Mouse (Mus musculus) brown adipose tissue, adult 24 weeks (tissue): ENCODE results near the gene Crip2. TPM values are rescaled to one million over a fixed set of nuclear protein-coding genes. Genes with fewer than 3 reads are reported as not detected.

Experiments
- H3K27ac ChIP-seq: fragments of 200-500 bp; replicated peaks from 2 replicates; pipeline ENCODE4 v1.5.1; 2012; ENCODE audit warnings: low read depth, mild to moderate bottlenecking, low read length
- H3K4me1 ChIP-seq: fragments of 200-500 bp; 2 replicates; pipeline ENCODE4 v1.6.1; 2012; ENCODE audit warnings: low read length, mixed read lengths; ENCODE audit not compliant: control insufficient read depth, insufficient read depth, insufficient read length
- H3K4me3 ChIP-seq: fragments of 200-500 bp; 2 replicates; pipeline ENCODE4 v1.5.1; 2012; ENCODE audit warnings: low read depth, mild to moderate bottlenecking, low read length, moderate library complexity; ENCODE audit not compliant: insufficient read depth
- polyA plus RNA-seq: library from polyadenylated mRNA; stranded (reverse); fragments of >200 nt; gene quantifications from 2 replicates; pipeline ENCODE4 v1.2.4, GENCODE M21; 2012; ENCODE audit not compliant: missing spikeins, insufficient read depth, insufficient read length

The Crip2 gene
- polyA plus RNA-seq, 1 experiment: 29.8 TPM

GRCm38 (mm10) chr12:113114141-113114540 lies 25.9 kb upstream of the Crip2 start:
- Histone ChIP-seq H3K27ac (no peak overlapping the region), H3K4me1 (no peaks in the 10 kb centered on the region), H3K4me3 (no peak overlapping the region)

GRCm38 (mm10) chr12:113114856-113115538 lies 25.0 kb upstream of the Crip2 start:
- H3K4me1 ChIP-seq: no peaks in the 10 kb centered on the region
- no peak overlapping the region for H3K4me3 ChIP-seq
- H3K27ac ChIP-seq: no peak overlapping the region

- no peaks in the 10 kb centered on the region for H3K4me1 ChIP-seq
- no peak overlapping the region for H3K27ac ChIP-seq
- no peak overlapping the region for H3K4me3 ChIP-seq
These were observed 20.3 kb upstream of the Crip2 start for GRCm38 (mm10) chr12:113119516-113120410.

- Histone ChIP-seq H3K4me1 (no peaks in the 10 kb centered on the region), H3K4me3 (no peak overlapping the region), H3K27ac (no peak overlapping the region)
These were observed 15.3 kb upstream of the Crip2 start for GRCm38 (mm10) chr12:113124726-113125125.

GRCm38 (mm10) chr12:113130732-113131131 lies 9.3 kb upstream of the Crip2 start:
- Histone ChIP-seq H3K4me1 (no peaks in the 10 kb centered on the region), H3K4me3 (no peak overlapping the region), H3K27ac (no peak overlapping the region)

GRCm38 (mm10) chr12:113131601-113132000 lies 8.4 kb upstream of the Crip2 start:
- H3K4me3 ChIP-seq: no peak overlapping the region
- H3K27ac ChIP-seq: no peak overlapping the region
- no peaks in the 10 kb centered on the region for H3K4me1 ChIP-seq

GRCm38 (mm10) chr12:113132567-113132966 lies 7.5 kb upstream of the Crip2 start:
- no peak overlapping the region for H3K27ac ChIP-seq
- no peaks in the 10 kb centered on the region for H3K4me1 ChIP-seq
- no peak overlapping the region for H3K4me3 ChIP-seq

GRCm38 (mm10) chr12:113133260-113133659 lies 6.8 kb upstream of the Crip2 start:
- Histone ChIP-seq H3K4me1 (no peaks in the 10 kb centered on the region), H3K27ac (no peak overlapping the region), H3K4me3 (no peak overlapping the region)

GRCm38 (mm10) chr12:113133861-113134403 lies 6.1 kb upstream of the Crip2 start:
- Histone ChIP-seq H3K27ac (no peak overlapping the region), H3K4me1 (no peaks in the 10 kb centered on the region), H3K4me3 (no peak overlapping the region)

GRCm38 (mm10) chr12:113134502-113134901 lies 5.5 kb upstream of the Crip2 start:
- no peak overlapping the region for H3K4me3 ChIP-seq
- no peaks in the 10 kb centered on the region for H3K4me1 ChIP-seq
- H3K27ac ChIP-seq: no peak overlapping the region

GRCm38 (mm10) chr12:113135401-113135800 lies 4.6 kb upstream of the Crip2 start:
- Histone ChIP-seq H3K4me3 (no peak overlapping the region), H3K27ac (no peak overlapping the region), H3K4me1 (no peaks in the 10 kb centered on the region)

- Histone ChIP-seq H3K4me1 (no peaks in the 10 kb centered on the region), H3K4me3 (no peak overlapping the region), H3K27ac (no peak overlapping the region)
These were observed 3.5 kb upstream of the Crip2 start for GRCm38 (mm10) chr12:113136492-113137020.

GRCm38 (mm10) chr12:113137260-113138213 lies 2.5 kb upstream of the Crip2 start:
- Histone ChIP-seq H3K4me1 (0 out of 2 replicates have a peak, but pooled peaks cover 3% of the 10 kb centered on the region), H3K27ac (no peak overlapping the region), H3K4me3 (no peak overlapping the region)

- Histone ChIP-seq H3K27ac (no peak overlapping the region), H3K4me3 (no peak overlapping the region), H3K4me1 (peaks cover 6% of the 10 kb centered on the region; the same call in 1 of the 2 replicates)
These were observed 1.7 kb upstream of the Crip2 start for GRCm38 (mm10) chr12:113138291-113138690.
